Mouse (Mus musculus): Measurements from ENCODE around the gene Jak3.
A peak's percentile ranks its signal among the peaks of the same experiment; 100 is the strongest.

DNA sequence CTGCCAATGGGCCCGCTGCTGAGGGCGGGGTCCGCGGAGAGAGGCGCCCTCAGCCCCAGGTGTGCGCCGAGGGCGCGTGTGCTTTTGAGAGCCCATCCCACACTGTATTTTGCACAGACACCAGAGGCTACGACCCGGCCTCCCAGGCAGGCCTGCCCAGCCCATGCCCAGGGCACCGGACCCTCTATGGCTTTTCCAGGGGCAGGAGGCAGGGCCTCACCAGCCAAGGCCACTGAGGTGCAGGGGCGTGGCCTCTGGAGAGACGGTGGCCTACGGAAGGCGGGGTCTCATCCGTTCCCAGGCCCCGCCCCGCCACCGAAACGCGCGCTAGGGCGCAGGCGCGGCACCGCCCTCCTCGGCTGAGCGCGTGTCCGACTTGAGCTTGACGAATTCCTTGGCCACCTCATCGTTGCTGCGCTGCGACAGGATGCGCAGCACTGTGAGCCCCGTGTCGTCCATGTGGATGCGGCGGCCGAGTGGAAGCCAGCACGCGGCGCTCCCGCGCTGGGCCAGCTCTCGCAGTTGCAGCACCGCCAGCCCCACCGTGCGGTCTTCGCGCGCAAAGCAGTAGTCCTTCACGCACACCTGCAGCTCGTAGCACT, 46.9 kb upstream of the Jak3 start:
- TF ChIP-seq POLR2A (IDR thresholded peaks at IDR 0.05; ENCODE audit: insufficient read length, low read depth) (peak; percentile 87), MAX (IDR thresholded peaks at IDR 0.05; ENCODE audit: low read depth) (no peak), E2F4 (IDR thresholded peaks at IDR 0.05; ENCODE audit: insufficient read depth) (no peak)

Measured in myocyte (in vitro differentiated cells).